Mouse (Mus musculus) retina, postnatal 7 days (tissue): ENCODE results near the gene Idi1.
"Not testable (repeated sequence)": the region's sequence is repeated elsewhere in the genome, so short reads cannot be mapped to it uniquely, and the experiment has no call there.

ENCODE experiments used
- DNase-seq: peaks from one replicate; pipeline ENCODE4 v3.0.0-alpha.2; 2012; ENCODE audit warnings: low read depth, low spot score

The Idi1 gene

DNA sequence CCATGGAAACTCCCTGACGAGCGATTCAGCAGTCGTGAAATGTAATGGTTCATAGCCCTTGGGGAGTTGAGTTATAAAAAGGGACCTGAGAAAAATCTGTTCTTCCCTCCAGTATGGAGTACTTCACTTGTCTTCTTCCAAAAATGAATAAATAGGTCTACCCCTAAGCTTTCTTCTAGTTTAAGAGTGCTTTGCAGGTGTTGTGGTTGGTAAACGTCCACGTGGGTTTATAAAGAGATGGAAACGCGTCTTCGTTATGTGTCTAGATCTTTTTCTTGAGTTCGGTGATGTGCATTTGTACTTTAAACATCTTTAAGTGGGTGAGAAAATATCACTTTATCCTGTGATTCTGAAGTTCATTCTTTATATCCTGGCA is 872 bp downstream of the Idi1 start:
- DNase-seq = no peak

DNA sequence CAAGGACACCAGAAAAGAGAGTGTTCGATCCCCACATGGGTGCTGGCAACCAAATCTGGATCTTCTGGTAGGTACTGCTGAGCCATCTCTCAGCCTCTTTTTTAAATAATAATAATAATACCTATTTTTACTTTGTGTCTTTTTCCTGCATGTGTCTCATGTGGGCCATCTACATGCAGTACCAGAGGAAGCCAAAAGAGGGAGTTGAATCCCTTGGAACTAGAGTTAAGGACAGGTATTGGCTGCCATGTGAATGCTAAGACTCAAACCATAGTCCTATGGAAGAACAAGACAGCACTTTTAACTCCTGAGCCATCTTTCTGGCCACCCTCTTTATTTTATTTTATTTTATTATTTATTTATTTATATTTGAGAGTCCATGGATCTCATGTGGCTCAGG is 3.3 kb downstream of the Idi1 start:
- no peak for DNase-seq

DNA sequence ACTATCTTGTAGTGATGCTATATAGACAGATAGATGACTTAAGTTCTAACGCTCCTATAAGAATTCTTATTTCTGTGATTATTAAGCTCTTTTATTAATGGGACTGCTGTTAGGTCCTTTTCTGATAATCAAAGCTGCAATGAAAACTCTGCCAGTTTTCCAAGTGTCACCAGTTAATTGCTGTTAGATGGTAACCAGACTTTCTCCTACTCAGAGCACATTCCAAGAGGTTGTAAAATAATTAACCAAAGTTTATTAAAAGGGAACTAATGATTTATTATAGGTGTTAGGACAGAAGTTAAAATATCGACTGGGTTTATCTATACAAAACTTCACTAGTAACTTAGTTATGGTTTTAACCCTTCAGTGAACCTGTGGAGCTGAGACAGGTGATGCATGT is 20.7 kb downstream of the Idi1 start:
- DNase-seq = not testable (repeated sequence)

DNA sequence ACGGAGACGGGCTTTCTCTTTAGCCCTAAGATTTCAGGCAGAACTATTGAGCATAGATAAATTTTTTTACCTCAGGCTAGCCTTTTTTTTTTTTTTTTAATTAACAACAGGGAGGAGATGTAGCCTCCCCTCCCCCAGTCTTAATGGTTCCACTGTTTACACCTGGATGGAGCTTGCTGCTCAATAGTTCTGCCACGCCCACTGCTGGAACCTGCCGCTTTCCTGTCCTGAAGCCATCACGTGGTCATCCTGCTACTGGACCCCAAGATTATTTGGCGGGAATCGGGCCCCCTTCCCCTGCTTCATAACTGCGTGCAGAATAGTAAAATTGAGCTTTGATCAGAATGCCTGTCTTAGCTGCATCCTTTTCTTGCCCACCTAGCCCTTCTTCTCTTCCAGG is 28.6 kb downstream of the Idi1 start:
- DNase-seq = not testable (repeated sequence)

DNA sequence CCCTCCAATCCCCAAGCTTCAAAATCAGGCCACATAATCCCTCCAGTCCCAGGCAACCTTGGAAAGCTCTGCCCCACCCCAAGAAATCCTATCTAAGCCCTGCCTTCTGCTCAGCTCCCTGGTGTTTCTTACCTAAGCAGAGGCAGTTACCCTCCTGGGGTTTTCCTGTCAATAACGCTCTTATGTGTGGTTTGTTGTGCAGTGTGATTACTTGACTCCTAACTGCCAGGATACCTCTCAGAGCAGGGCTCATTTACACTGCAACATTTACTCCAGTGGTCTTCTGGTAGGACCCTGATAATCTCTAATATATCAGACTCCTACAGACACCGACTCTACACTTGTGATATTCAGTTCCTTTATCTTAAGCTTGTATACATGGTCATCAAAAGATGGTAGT is 48.2 kb downstream of the Idi1 start:
- no peak for DNase-seq

DNA sequence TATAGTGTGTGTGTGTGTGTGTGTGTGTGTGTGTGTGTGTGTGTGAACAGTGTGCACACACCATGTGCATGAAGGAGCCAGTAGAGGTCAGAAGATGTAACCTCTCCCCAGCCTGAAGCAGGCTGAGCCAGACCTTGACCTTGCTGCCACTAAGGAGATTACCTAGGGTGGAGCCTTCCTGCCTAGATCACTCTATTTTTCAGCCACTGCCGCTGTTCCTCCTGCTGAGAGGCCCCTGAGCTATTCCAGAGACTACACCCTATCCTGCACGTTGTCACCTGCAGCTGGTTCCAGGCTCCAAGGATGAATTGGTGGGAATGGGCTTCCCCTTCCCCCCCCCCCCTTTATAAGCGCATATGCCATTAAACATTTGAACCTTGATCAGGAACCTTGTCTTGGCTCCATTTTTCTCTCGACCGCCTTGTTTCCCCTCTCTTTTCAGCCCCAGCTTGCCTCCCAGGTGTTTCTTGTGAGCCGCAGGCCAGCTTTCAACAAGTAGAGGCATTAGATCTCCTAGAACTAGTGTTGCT is 52.4 kb downstream of the Idi1 start:
- DNase-seq = not testable (repeated sequence)

DNA sequence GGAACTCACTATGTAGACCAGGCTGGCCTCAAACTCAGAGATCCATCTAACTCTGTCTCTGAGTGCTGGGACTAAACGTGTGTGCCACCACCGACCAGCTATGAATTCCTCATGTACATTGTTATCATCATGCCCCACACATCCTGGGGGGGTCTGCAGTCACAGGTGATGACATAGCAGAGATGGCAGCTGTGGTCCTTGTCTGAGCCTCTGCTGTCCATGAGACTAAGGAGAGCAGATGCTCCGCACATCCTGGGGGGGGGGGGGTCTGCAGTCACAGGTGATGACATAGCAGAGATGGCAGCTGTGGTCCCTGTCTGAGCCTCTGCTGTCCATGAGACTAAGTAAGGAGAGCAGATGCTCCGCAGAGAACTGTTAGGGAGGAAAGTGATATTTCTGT is 55.8 kb downstream of the Idi1 start:
- DNase-seq = not testable (repeated sequence)

DNA sequence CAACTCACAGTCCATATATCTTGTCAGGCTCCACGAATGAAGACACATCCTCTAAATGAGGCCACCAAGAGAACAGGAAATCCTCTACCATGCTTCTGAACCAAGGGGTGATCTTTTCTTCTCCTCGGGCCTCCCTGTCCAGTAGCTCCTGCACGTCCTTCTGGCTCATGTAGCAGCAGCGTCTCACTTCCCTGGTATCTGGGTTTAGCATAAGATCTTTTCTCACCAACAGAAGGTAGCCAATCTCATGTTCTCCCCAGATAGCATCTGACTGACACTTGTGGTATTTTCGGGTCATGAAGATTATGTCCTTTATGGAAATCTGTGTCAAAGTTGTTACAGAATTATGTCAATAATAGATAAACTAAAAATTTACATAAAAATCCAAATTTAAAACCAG is 56.4 kb downstream of the Idi1 start:
- not testable (repeated sequence) for DNase-seq
